Comparison of ENCODE assay signal across 8 mouse cellular contexts in the genomic region with DNA sequence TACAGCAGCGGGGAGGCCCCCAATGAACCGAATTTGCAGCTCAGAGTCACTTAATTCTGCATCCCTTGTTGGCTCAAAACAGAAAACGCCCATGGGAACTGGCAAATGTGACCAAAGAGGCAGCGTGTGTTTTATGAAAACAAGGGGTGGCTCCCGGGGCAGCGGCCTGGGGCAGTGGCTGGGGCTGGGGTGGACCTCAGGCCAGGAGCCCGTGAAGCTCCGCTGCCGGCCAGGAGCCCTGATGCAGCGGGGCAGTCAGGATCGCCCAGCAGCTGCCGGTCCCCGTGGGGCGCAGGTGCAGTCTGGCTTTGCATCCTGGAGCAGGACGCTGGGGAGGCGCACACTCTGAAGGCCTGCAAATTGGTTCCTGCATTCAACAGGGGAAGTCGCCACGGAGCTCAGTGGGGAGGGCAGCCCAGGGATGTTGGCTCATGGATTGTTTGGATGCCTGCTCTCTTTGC.
DNase-seq lines count a peak whose midpoint lies in the region; ATAC-seq and TF ChIP-seq lines count a peak whose summit lies in the region.

No protein-coding gene starts in this region.

- TF ChIP-seq CTCF in heart, adult 2 months (IDR thresholded peaks at IDR 0.05) = no peak
- no peak for TF ChIP-seq CTCF in forebrain, postnatal 0 days (IDR thresholded peaks at IDR 0.05; ENCODE audit: low read depth)

- H3K4me3 ChIP-seq in heart, adult 2 months = no peak overlapping the region
- no peak overlapping the region for H3K4me3 ChIP-seq in forebrain, postnatal 0 days (ENCODE audit: low read depth, low read length)
- no peak overlapping the region for H3K4me3 ChIP-seq in limb, embryonic 14.5 days (replicated peaks; ENCODE audit: low read length)
- peak overlapping the region; percentile 13; the same call in 1 of the 2 replicates for H3K4me3 ChIP-seq in neural tube, embryonic 15.5 days (replicated peaks)

- intact Hi-C loops in heart, adult 2 months (cut with DNase I) = no loop called here

- peak; percentile 53 to 57 for DNase-seq in heart, adult 2 months
- DNase-seq in heart, adult 8-10 months (ENCODE audit: low spot score) = no peak
- DNase-seq in Muller cell, postnatal 12 days (ENCODE audit: inconsistent ontology term) = peak; percentile 62
- no peak for DNase-seq in forebrain, postnatal 0 days
- no peak for DNase-seq in limb, embryonic 14.5 days (ENCODE audit: low spot score)
- no peak for DNase-seq in layer of hippocampus, adult 9-10 months (ENCODE audit: low spot score)
- DNase-seq in ovary, adult 18-20 months (ENCODE audit: low spot score) = no peak

- H3K27me3 ChIP-seq in heart, adult 2 months (ENCODE audit: control insufficient read depth, insufficient read depth, low read length) = no peaks in the 10 kb centered on the region
- H3K27me3 ChIP-seq in forebrain, postnatal 0 days (ENCODE audit: insufficient read depth, low read length) = no peaks in the 10 kb centered on the region
- H3K27me3 ChIP-seq in limb, embryonic 14.5 days (ENCODE audit: control insufficient read depth, insufficient read depth, low read length) = no peaks in the 10 kb centered on the region
- no peaks in the 10 kb centered on the region for H3K27me3 ChIP-seq in neural tube, embryonic 15.5 days (replicated peaks)

- WGBS in heart, adult 2 months = 30% methylated on average over 18 of the region's 18 CpGs
- 6% methylated on average over 18 of the region's 18 CpGs for WGBS in forebrain, postnatal 0 days
- WGBS in limb, embryonic 14.5 days = 9% methylated on average over 18 of the region's 18 CpGs
- 6% methylated on average over 18 of the region's 18 CpGs for WGBS in neural tube, embryonic 15.5 days

- peaks cover 10% of the 10 kb centered on the region for H3K4me1 ChIP-seq in heart, adult 2 months (ENCODE audit: control insufficient read depth, insufficient read depth, low read length)
- H3K4me1 ChIP-seq in forebrain, postnatal 0 days (ENCODE audit: insufficient read depth) = peaks cover 3% of the 10 kb centered on the region; the same call in 1 of the 2 replicates
- peaks cover 57% of the 10 kb centered on the region for H3K4me1 ChIP-seq in limb, embryonic 14.5 days (ENCODE audit: control insufficient read depth, insufficient read depth, low read length)
- H3K4me1 ChIP-seq in neural tube, embryonic 15.5 days = peaks cover 24% of the 10 kb centered on the region

- ATAC-seq in forebrain, postnatal 0 days = peak; percentile 38
- ATAC-seq in limb, embryonic 14.5 days (ENCODE audit: low FRiP score, low read depth) = no peak
- ATAC-seq in neural tube, embryonic 15.5 days (ENCODE audit: low FRiP score) = no peak

- H3K27ac ChIP-seq in heart, adult 2 months = peak overlapping the region; percentile 36
- H3K27ac ChIP-seq in forebrain, postnatal 0 days (ENCODE audit: low read depth, low read length) = no peak overlapping the region
- peak overlapping the region; percentile 92 for H3K27ac ChIP-seq in limb, embryonic 14.5 days (replicated peaks; ENCODE audit: low read depth, low read length)
- H3K27ac ChIP-seq in neural tube, embryonic 15.5 days (replicated peaks) = peak overlapping the region; percentile 46

- 0 out of 2 replicates have a peak, but pooled peaks have one; percentile 28 for TF ChIP-seq EP300 in heart, adult 2 months (IDR thresholded peaks at IDR 0.05; ENCODE audit: insufficient read depth, low read depth, low read length)

- 0 out of 2 replicates have a peak, but pooled peaks have one; percentile 25 for TF ChIP-seq POLR2A in heart, adult 2 months (IDR thresholded peaks at IDR 0.05; ENCODE audit: insufficient read depth, low read depth, low read length)
- TF ChIP-seq POLR2A in limb, embryonic 14.5 days (IDR thresholded peaks at IDR 0.05; ENCODE audit: borderline replicate concordance, extremely low read depth, insufficient read depth, insufficient read length) = no peak

- peak overlapping the region; percentile 41 for H3K4me2 ChIP-seq in forebrain, postnatal 0 days (ENCODE audit: low read depth)
- peak overlapping the region; percentile 35 for H3K4me2 ChIP-seq in limb, embryonic 14.5 days (replicated peaks; ENCODE audit: low read depth, low read length, severe bottlenecking)
- H3K4me2 ChIP-seq in neural tube, embryonic 15.5 days = peak overlapping the region; percentile 53

- H3K9ac ChIP-seq in heart, adult 2 months (ENCODE audit: low read depth, low read length) = peak overlapping the region; percentile 57
- peak overlapping the region; percentile 15; the same call in 1 of the 2 replicates for H3K9ac ChIP-seq in forebrain, postnatal 0 days
- H3K9ac ChIP-seq in limb, embryonic 14.5 days (ENCODE audit: low read depth, low read length, severe bottlenecking) = peak overlapping the region; percentile 41; the same call in 1 of the 2 replicates
- 0 out of 2 replicates have a peak overlapping the region, but pooled peaks have one; percentile 34 for H3K9ac ChIP-seq in neural tube, embryonic 15.5 days (replicated peaks)

- no peaks in the 10 kb centered on the region for H3K79me2 ChIP-seq in heart, adult 2 months (replicated peaks; ENCODE audit: control insufficient read depth, insufficient read depth, low read length)

- no peaks in the 10 kb centered on the region for H3K36me3 ChIP-seq in heart, adult 2 months (ENCODE audit: control insufficient read depth, insufficient read depth, low read length)
- H3K36me3 ChIP-seq in forebrain, postnatal 0 days (ENCODE audit: insufficient read depth) = no peaks in the 10 kb centered on the region
- H3K36me3 ChIP-seq in limb, embryonic 14.5 days (ENCODE audit: control insufficient read depth, insufficient read depth, low read length) = no peaks in the 10 kb centered on the region
- no peaks in the 10 kb centered on the region for H3K36me3 ChIP-seq in neural tube, embryonic 15.5 days

- no peaks in the 10 kb centered on the region for H3K9me3 ChIP-seq in forebrain, postnatal 0 days (ENCODE audit: low read length)
- H3K9me3 ChIP-seq in limb, embryonic 14.5 days (ENCODE audit: control insufficient read depth, low read length) = no peaks in the 10 kb centered on the region
- no peaks in the 10 kb centered on the region for H3K9me3 ChIP-seq in neural tube, embryonic 15.5 days (replicated peaks)

Comparison
In these comparisons a context has a peak if more than half of its experiments do, and no peak if none do; other contexts are left out.
1. DNase-seq: peak in heart, adult 2 months (2 of 2) and Muller cell, postnatal 12 days (single experiment); none in heart, adult 8-10 months (single experiment), forebrain, postnatal 0 days (single experiment), limb, embryonic 14.5 days (single experiment), layer of hippocampus, adult 9-10 months (single experiment) and ovary, adult 18-20 months (single experiment).
2. Peak in every context shown above with its lines, with median percentiles within 50 percentile points of each other: H3K9ac ChIP-seq and H3K4me2 ChIP-seq.